Mouse (Mus musculus) embryonic facial prominence, embryonic 11.5 days (tissue): ENCODE results near the gene Clasp2. TPM values are rescaled to one million over a fixed set of nuclear protein-coding genes. Genes with fewer than 3 reads are reported as not detected.
A peak's percentile ranks its signal among the peaks of the same experiment; 100 is the strongest.

Experiments used
- ATAC-seq: fragments of 200-750 bp; cut with Nextera tagmentation; replicated peaks from 2 replicates; pipeline ENCODE4 v1.8.0; 2017; ENCODE audit warnings: low read depth; ENCODE audit not compliant: insufficient number of reproducible peaks, low FRiP score, low TSS enrichment
- DNase-seq: peaks from one replicate; pipeline ENCODE4 v3.0.0-alpha.2; 2015; ENCODE audit warnings: low spot score
- H3K27ac ChIP-seq: fragments of 300-500 bp; sonication (generic); replicated peaks from 2 replicates; pipeline ENCODE4 v1.5.1; 2014; ENCODE audit warnings: mild to moderate bottlenecking, low read depth, low read length, control low read depth
- H3K27me3 ChIP-seq: fragments of 300-500 bp; sonication (generic); 2 replicates; pipeline ENCODE4 v1.6.1; 2014; ENCODE audit warnings: mild to moderate bottlenecking, low read length, moderate library complexity, mixed read lengths; ENCODE audit not compliant: control insufficient read depth, insufficient read depth
- H3K36me3 ChIP-seq: fragments of 300-500 bp; sonication (generic); replicated peaks from 2 replicates; pipeline ENCODE4 v1.6.1; 2014; ENCODE audit warnings: low read depth, mild to moderate bottlenecking, low read length, moderate library complexity, mixed read lengths; ENCODE audit not compliant: control insufficient read depth, insufficient read depth
- H3K4me1 ChIP-seq: fragments of 300-500 bp; sonication (generic); 2 replicates; pipeline ENCODE4 v1.6.1; 2014; ENCODE audit warnings: low read length, mixed read lengths; ENCODE audit not compliant: control insufficient read depth, insufficient read depth
- H3K4me2 ChIP-seq: fragments of 300-500 bp; sonication (generic); 2 replicates; pipeline ENCODE4 v1.6.1; 2014; ENCODE audit warnings: low read depth, mild to moderate bottlenecking, control low read depth, low read length, moderate library complexity
- H3K4me3 ChIP-seq: fragments of 300-500 bp; sonication (generic); 2 replicates; pipeline ENCODE4 v1.5.1; 2014; ENCODE audit warnings: low read depth, low read length, control low read depth
- H3K9ac ChIP-seq: fragments of 300-500 bp; sonication (generic); replicated peaks from 2 replicates; pipeline ENCODE4 v1.6.1; 2014; ENCODE audit warnings: mild to moderate bottlenecking, control low read depth, low read length
- H3K9me3 ChIP-seq: fragments of 300-500 bp; sonication (generic); replicated peaks from 2 replicates; pipeline ENCODE4 v1.6.1; 2016; ENCODE audit warnings: mild to moderate bottlenecking, low read length, inconsistent platforms, mixed read lengths; ENCODE audit not compliant: control insufficient read depth
- WGBS: fragments of 180-500 bp; shearing (Covaris S2); extraction: QIAGEN DNeasy Blood & Tissue Kit; methylation state at CpG from one replicate; pipeline ENCODE4 v1.1.7; 2014; 5-methylcytosine and 5-hydroxymethylcytosine counted together
- polyA plus RNA-seq: library from polyadenylated mRNA; unstranded; fragments of >200 nt; fragmentation: Nextera tagmentation; extraction: Ambion mirVana; gene quantifications from 2 replicates; pipeline ENCODE4 v1.2.1, GENCODE M21; 2014

Gene Clasp2
- polyA plus RNA-seq, 1 experiment from 2014 or later: 30.2 TPM

- Histone ChIP-seq H3K9me3 (no peaks in the 10 kb centered on the region), H3K27me3 (no peaks in the 10 kb centered on the region), H3K4me3 (peak overlapping the region; percentile 19), H3K4me1 (no peaks in the 10 kb centered on the region), H3K36me3 (no peaks in the 10 kb centered on the region), H3K27ac (no peak overlapping the region; the same call in 1 of the 2 replicates), H3K4me2 (peak overlapping the region; percentile 27), H3K9ac (peak overlapping the region; percentile 37; the same call in 1 of the 2 replicates)
- ATAC-seq (peak; percentile 85), DNase-seq (peak; percentile 54)
- 33% methylated on average over 9 of the region's 9 CpGs for WGBS
These were observed 70.8 kb downstream of the Clasp2 start for GRCm38 (mm10) chr9:113811957-113812670.

GRCm38 (mm10) chr9:113812671-113813001 lies 71.4 kb downstream of the Clasp2 start:
- WGBS: 76% methylated on average over 4 of the region's 4 CpGs
- H3K27ac ChIP-seq: no peak overlapping the region
- no peaks in the 10 kb centered on the region for H3K27me3 ChIP-seq
- H3K9ac ChIP-seq: no peak overlapping the region
- ATAC-seq (no peak), DNase-seq (no peak)
- H3K4me1 ChIP-seq: no peaks in the 10 kb centered on the region
- no peaks in the 10 kb centered on the region for H3K36me3 ChIP-seq
- H3K9me3 ChIP-seq: no peaks in the 10 kb centered on the region
- no peak overlapping the region for H3K4me2 ChIP-seq
- no peak overlapping the region for H3K4me3 ChIP-seq

GRCm38 (mm10) chr9:113813086-113813485 lies 71.8 kb downstream of the Clasp2 start:
- H3K4me2 ChIP-seq: no peak overlapping the region

GRCm38 (mm10) chr9:113815836-113816235 lies 74.6 kb downstream of the Clasp2 start:
- H3K27ac ChIP-seq: no peak overlapping the region
- H3K36me3 ChIP-seq: no peaks in the 10 kb centered on the region
- no peaks in the 10 kb centered on the region for H3K4me1 ChIP-seq
- no peak for ATAC-seq
- WGBS: 61% methylated on average over 2 of the region's 2 CpGs
- H3K27me3 ChIP-seq: no peaks in the 10 kb centered on the region
- no peak overlapping the region for H3K9ac ChIP-seq
- DNase-seq: no peak
- no peak overlapping the region for H3K4me2 ChIP-seq
- no peak overlapping the region for H3K4me3 ChIP-seq
- no peaks in the 10 kb centered on the region for H3K9me3 ChIP-seq

More at GRCm38 (mm10) chr9:113813086-113813485, 71.8 kb downstream of the Clasp2 start:
- 86% methylated on average over 5 of the region's 5 CpGs for WGBS
- H3K4me1 ChIP-seq: no peaks in the 10 kb centered on the region
- H3K27me3 ChIP-seq: no peaks in the 10 kb centered on the region
- ATAC-seq (no peak), DNase-seq (no peak)
- H3K4me3 ChIP-seq: no peak overlapping the region
- no peak overlapping the region for H3K27ac ChIP-seq
- no peaks in the 10 kb centered on the region for H3K9me3 ChIP-seq
- no peak overlapping the region for H3K9ac ChIP-seq
- H3K36me3 ChIP-seq: no peaks in the 10 kb centered on the region

DNA sequence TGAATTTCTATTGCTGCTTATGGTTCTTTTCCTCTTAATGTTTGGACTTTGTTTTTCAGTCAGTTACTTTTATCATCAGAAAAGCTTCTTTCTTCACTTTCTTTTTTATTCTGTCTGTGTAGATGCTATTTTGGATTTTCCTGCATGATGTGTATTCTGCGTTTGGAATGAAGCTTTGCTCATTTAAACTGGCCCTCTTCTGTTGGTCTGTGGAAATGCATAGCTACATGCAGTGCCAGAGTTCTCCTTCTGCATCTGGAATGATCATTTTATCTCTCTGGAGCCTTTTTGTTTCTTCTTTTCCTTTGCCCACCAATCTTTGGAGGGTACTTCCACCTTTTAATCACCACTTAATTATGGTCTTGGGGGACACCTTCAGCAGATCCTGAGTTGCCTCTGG lies 80.9 kb downstream of the Clasp2 start:
- ATAC-seq (no peak), DNase-seq (no peak)
- H3K9ac ChIP-seq: no peak overlapping the region
- H3K4me2 ChIP-seq: no peak overlapping the region
- no peak overlapping the region for H3K4me3 ChIP-seq
- no peaks in the 10 kb centered on the region for H3K9me3 ChIP-seq
- no peaks in the 10 kb centered on the region for H3K27me3 ChIP-seq
- 81% methylated on average over 1 of the region's 1 CpGs for WGBS
- H3K36me3 ChIP-seq: no peaks in the 10 kb centered on the region
- no peaks in the 10 kb centered on the region for H3K4me1 ChIP-seq
- H3K27ac ChIP-seq: no peak overlapping the region

DNA sequence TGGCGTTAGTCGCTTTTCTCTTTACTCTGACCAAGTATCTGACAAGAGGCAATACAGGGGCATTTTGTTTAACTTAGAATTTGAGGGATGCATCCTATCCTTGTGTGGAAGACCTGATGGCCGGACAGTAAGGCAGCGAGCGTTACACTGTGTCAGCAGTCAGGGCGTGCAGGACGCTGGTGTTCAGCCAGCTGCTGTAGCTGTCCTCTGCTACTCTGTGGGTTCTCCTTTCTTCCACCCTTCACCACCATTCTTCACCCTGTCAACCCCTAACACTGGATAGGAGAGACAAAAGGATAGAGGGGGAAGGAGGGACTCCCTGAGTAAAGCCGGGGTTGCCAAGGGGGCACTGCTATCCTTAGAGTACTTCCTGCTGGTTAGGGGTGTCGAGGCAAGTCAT lies 87.4 kb downstream of the Clasp2 start:
- ATAC-seq: no peak
- Histone ChIP-seq H3K27me3 (no peaks in the 10 kb centered on the region), H3K4me1 (no peaks in the 10 kb centered on the region), H3K9ac (no peak overlapping the region), H3K9me3 (no peaks in the 10 kb centered on the region), H3K4me2 (no peak overlapping the region), H3K36me3 (no peaks in the 10 kb centered on the region), H3K27ac (no peak overlapping the region), H3K4me3 (no peak overlapping the region)
- 89% methylated on average over 9 of the region's 9 CpGs for WGBS
- no peak for DNase-seq

DNA sequence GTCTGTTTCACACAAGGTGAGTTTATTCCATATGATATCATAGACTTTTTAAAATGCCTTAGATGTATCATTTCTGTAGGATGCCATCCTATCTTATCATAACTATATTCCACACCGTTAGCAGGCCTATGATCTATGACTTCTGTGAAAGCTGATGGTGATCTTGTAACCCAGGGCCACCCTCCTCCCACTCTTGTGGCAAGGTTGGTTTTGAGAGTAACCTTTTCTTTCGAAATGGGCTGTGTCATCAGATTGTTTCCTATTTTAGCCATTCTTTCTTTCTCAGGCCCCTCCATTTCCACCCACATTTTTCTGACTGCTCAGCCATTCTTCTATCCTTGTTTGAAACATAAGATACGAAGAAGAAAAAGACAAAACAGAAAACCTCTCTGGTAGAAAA lies 88.9 kb downstream of the Clasp2 start:
- H3K27ac ChIP-seq: no peak overlapping the region
- no peak overlapping the region for H3K4me2 ChIP-seq
- H3K9ac ChIP-seq: no peak overlapping the region
- DNase-seq (no peak), ATAC-seq (no peak)
- H3K36me3 ChIP-seq: no peaks in the 10 kb centered on the region
- 92% methylated on average over 3 of the region's 3 CpGs for WGBS
- no peaks in the 10 kb centered on the region for H3K9me3 ChIP-seq
- H3K27me3 ChIP-seq: no peaks in the 10 kb centered on the region
- no peaks in the 10 kb centered on the region for H3K4me1 ChIP-seq
- no peak overlapping the region for H3K4me3 ChIP-seq

DNA sequence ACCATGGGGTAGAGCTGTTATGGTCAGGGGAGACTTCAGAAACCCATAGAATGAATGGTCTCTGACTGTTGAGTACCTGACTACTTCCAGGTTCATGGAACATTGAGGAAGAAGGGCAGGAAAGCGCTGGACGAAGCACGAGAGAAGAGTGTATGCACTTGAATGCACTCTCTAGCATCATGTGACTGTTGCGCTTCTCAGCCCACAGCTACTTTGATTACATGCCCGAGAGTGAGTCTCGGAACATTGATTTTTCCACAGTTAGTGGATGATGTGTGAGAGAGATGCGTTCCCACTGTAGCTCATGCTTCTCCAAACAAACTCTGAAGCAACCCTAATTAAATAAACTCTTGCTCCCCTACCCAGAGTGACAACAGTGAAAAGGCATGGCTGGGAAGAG lies 92.2 kb downstream of the Clasp2 start:
- Histone ChIP-seq H3K27me3 (no peaks in the 10 kb centered on the region), H3K9ac (no peak overlapping the region), H3K36me3 (no peaks in the 10 kb centered on the region), H3K4me2 (no peak overlapping the region), H3K9me3 (no peaks in the 10 kb centered on the region), H3K4me1 (no peaks in the 10 kb centered on the region), H3K4me3 (no peak overlapping the region), H3K27ac (no peak overlapping the region)
- ATAC-seq (no peak), DNase-seq (no peak)
- 91% methylated on average over 7 of the region's 7 CpGs for WGBS
